Mouse (Mus musculus) intestine, postnatal 0 days (tissue): ENCODE results near the gene Mllt10. TPM values are rescaled to one million over a fixed set of nuclear protein-coding genes. Genes with fewer than 3 reads are reported as not detected.

Experiments
- ATAC-seq: fragments of 200-750 bp; cut with Nextera tagmentation; 2 replicates; pipeline ENCODE4 v1.8.0; 2017; ENCODE audit warnings: mild to moderate bottlenecking, moderate TSS enrichment, moderate library complexity
- H3K27ac ChIP-seq: fragments of 300-500 bp; sonication (generic); 2 replicates; pipeline ENCODE4 v1.5.1; 2014; ENCODE audit warnings: mild to moderate bottlenecking, low read depth, low read length, moderate library complexity
- H3K27me3 ChIP-seq: fragments of 300-500 bp; sonication (generic); replicated peaks from 2 replicates; pipeline ENCODE4 v1.6.1; 2014; ENCODE audit warnings: low read length, mixed read lengths; ENCODE audit not compliant: control insufficient read depth, insufficient read depth
- H3K36me3 ChIP-seq: fragments of 300-500 bp; sonication (generic); 2 replicates; pipeline ENCODE4 v1.6.1; 2014; ENCODE audit warnings: mild to moderate bottlenecking, moderate library complexity; ENCODE audit not compliant: control insufficient read depth, insufficient read depth
- H3K4me1 ChIP-seq: fragments of 300-500 bp; sonication (generic); replicated peaks from 2 replicates; pipeline ENCODE4 v1.6.1; 2014; ENCODE audit warnings: antibody characterized with exemption, low read length, mixed read lengths; ENCODE audit not compliant: control insufficient read depth, insufficient read depth
- H3K4me2 ChIP-seq: fragments of 300-500 bp; sonication (generic); replicated peaks from 2 replicates; pipeline ENCODE4 v1.6.1; 2014; ENCODE audit warnings: low read depth, mild to moderate bottlenecking, moderate library complexity
- H3K4me3 ChIP-seq: fragments of 300-500 bp; sonication (generic); 2 replicates; pipeline ENCODE4 v1.5.1; 2014; ENCODE audit warnings: low read depth, low read length
- H3K9ac ChIP-seq: fragments of 300-500 bp; sonication (generic); 2 replicates; pipeline ENCODE4 v1.6.1; 2014; ENCODE audit warnings: mild to moderate bottlenecking, low read depth, low read length
- H3K9me3 ChIP-seq: fragments of 300-500 bp; sonication (generic); 2 replicates; pipeline ENCODE4 v1.6.1; 2016; ENCODE audit warnings: mixed run types; ENCODE audit not compliant: control insufficient read depth
- CTCF ChIP-seq: sonication (generic); IDR thresholded peaks from 2 replicates; pipeline ENCODE4 v1.5.1; 2016; ENCODE audit warnings: low read depth, mild to moderate bottlenecking, control low read depth, antibody characterized with exemption, moderate library complexity
- WGBS: fragments of 180-500 bp; shearing (Covaris S2); extraction: QIAGEN DNeasy Blood & Tissue Kit; methylation state at CpG from one replicate; pipeline ENCODE4 v1.1.7; 2014; 5-methylcytosine and 5-hydroxymethylcytosine counted together
- polyA plus RNA-seq: library from polyadenylated mRNA; unstranded; fragments of >200 nt; fragmentation: Nextera tagmentation; extraction: Ambion mirVana; gene quantifications from 2 replicates; pipeline ENCODE4 v1.2.1, GENCODE M21; 2015

Mllt10 gene
- polyA plus RNA-seq, 1 experiment from 2014 or later, result 22.6 TPM

- H3K9me3 ChIP-seq, result no peaks in the 10 kb centered on the region
- no peaks in the 10 kb centered on the region for H3K27me3 ChIP-seq
- no peaks in the 10 kb centered on the region for H3K4me1 ChIP-seq
- no peak overlapping the region for H3K9ac ChIP-seq
- H3K4me2 ChIP-seq, result no peak overlapping the region
- H3K4me3 ChIP-seq, result no peak overlapping the region
- no peaks in the 10 kb centered on the region for H3K36me3 ChIP-seq
- no peak for ATAC-seq
- no peak overlapping the region for H3K27ac ChIP-seq
- no peak for TF ChIP-seq CTCF
- 50% methylated on average over 2 of the region's 2 CpGs for WGBS
Observed at GRCm38 (mm10) chr2:18059063-18059462, 4.0 kb downstream of the Mllt10 start.

- Histone ChIP-seq H3K9ac (no peak overlapping the region), H3K27me3 (no peaks in the 10 kb centered on the region), H3K36me3 (no peaks in the 10 kb centered on the region), H3K4me3 (no peak overlapping the region), H3K4me2 (no peak overlapping the region), H3K4me1 (no peaks in the 10 kb centered on the region), H3K27ac (no peak overlapping the region), H3K9me3 (no peaks in the 10 kb centered on the region)
- no peak for TF ChIP-seq CTCF
- ATAC-seq, result no peak
- 97% methylated on average over 1 of the region's 1 CpGs for WGBS
Observed at GRCm38 (mm10) chr2:18059891-18060290, 4.9 kb downstream of the Mllt10 start.

DNA sequence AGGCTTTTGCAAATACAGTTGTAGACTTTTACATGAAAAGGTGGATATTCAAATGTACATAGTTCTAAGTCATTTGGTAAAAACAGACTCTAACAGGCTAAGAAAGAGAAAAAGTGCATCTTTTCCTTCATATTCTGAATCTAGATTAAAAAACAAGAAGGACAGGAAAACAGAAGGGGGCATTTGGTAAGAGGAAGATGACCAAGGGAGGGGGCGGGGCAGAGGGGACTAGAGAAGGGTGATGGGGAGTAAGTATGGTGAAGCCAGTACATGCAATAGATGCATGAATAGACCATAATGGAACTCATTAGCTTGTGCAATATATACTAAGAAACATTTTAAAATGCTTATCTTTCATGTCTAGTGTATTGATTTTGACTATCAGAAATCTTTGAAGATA is 5.4 kb downstream of the Mllt10 start:
- ATAC-seq, result no peak
- no peak for TF ChIP-seq CTCF
- Histone ChIP-seq H3K27me3 (no peaks in the 10 kb centered on the region), H3K9me3 (no peaks in the 10 kb centered on the region), H3K4me3 (no peak overlapping the region), H3K36me3 (no peaks in the 10 kb centered on the region), H3K4me1 (no peaks in the 10 kb centered on the region), H3K4me2 (no peak overlapping the region), H3K27ac (no peak overlapping the region), H3K9ac (no peak overlapping the region)
- WGBS, result 92% methylated on average over 1 of the region's 1 CpGs

GRCm38 (mm10) chr2:18063763-18064251 is 8.8 kb downstream of the Mllt10 start:
- peak; percentile 54 for ATAC-seq
- Histone ChIP-seq H3K4me2 (peak overlapping the region; percentile 79), H3K9me3 (no peaks in the 10 kb centered on the region), H3K4me3 (peak overlapping the region; percentile 94), H3K4me1 (no peaks in the 10 kb centered on the region), H3K36me3 (no peaks in the 10 kb centered on the region), H3K27me3 (no peaks in the 10 kb centered on the region), H3K27ac (peak overlapping the region; percentile 100), H3K9ac (peak overlapping the region; percentile 99)
- under 1% methylated on average over 18 of the region's 18 CpGs for WGBS
- peak; percentile 30; the same call in 1 of the 2 replicates for TF ChIP-seq CTCF

- Histone ChIP-seq H3K4me3 (peak overlapping the region; percentile 94), H3K4me2 (peak overlapping the region; percentile 79), H3K27ac (peak overlapping the region; percentile 100), H3K36me3 (no peaks in the 10 kb centered on the region), H3K27me3 (no peaks in the 10 kb centered on the region), H3K9me3 (no peaks in the 10 kb centered on the region), H3K9ac (peak overlapping the region; percentile 99), H3K4me1 (no peaks in the 10 kb centered on the region)
- no peak for TF ChIP-seq CTCF
- ATAC-seq, result peak; percentile 96
- under 1% methylated on average over 34 of the region's 58 CpGs for WGBS
Observed at GRCm38 (mm10) chr2:18064356-18064858, 9.4 kb downstream of the Mllt10 start.

GRCm38 (mm10) chr2:18064941-18065707 is 10.1 kb downstream of the Mllt10 start:
- H3K9ac ChIP-seq, result peak overlapping the region; percentile 99
- no peaks in the 10 kb centered on the region for H3K9me3 ChIP-seq
- no peaks in the 10 kb centered on the region for H3K4me1 ChIP-seq
- WGBS, result under 1% methylated on average over 65 of the region's 85 CpGs
- peak; percentile 58 for ATAC-seq
- peak overlapping the region; percentile 79 for H3K4me2 ChIP-seq
- no peak for TF ChIP-seq CTCF
- no peaks in the 10 kb centered on the region for H3K27me3 ChIP-seq
- no peaks in the 10 kb centered on the region for H3K36me3 ChIP-seq
- H3K27ac ChIP-seq, result peak overlapping the region; percentile 100
- H3K4me3 ChIP-seq, result peak overlapping the region; percentile 94
